Mouse (Mus musculus): ENCODE results near the gene Gm14435. TPM values are rescaled to one million over a fixed set of nuclear protein-coding genes. Genes with fewer than 3 reads are reported as not detected.
"Not testable (repeated sequence)": the region's sequence is repeated elsewhere in the genome, so short reads cannot be mapped to it uniquely, and the experiment has no call there.

Gene Gm14435
- polyA plus RNA-seq (2012; rRNA removed): 0.21 TPM in 1 of 2 replicates, not detected in the other

DNA sequence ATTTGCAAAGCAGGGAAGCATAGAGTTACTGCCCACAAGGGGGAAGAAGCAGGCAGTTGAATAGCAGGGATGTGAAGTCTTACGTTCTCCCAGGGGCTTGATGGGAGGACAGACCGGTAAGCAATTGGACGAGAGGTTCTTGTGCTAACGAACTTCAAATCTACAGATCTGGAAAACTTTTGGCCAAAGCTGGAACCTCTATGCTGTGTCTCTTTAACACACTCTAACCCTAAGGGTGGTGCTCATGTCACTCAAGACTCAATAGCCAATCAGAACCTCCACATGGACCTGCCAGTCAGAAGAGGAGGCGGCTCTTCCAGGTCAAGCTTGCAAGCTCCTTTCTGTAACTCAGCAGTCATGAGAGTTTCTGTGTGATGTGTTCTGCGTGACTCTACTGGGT lies at the start of gene Gm14435:
TSS of gene Gm14435 (plus strand) at position 301 of the 400 bp plus-strand sequence.
- H3K27ac ChIP-seq (ENCODE audit: insufficient read depth, low read length); DNase-seq (ENCODE audit: low read depth in 1 of 2, low spot score in 2 of 2): not testable (repeated sequence)
- WGBS: no CpG with 5 or more reads among the region's 6 CpGs

More for the DNA sequence above, at the start of gene Gm14435:
- not testable (repeated sequence) for H3K27me3 ChIP-seq (ENCODE audit: control insufficient read depth, insufficient read depth, low read length); H3K36me3 ChIP-seq (ENCODE audit: control insufficient read depth, insufficient read depth, low read length); H3K4me1 ChIP-seq (ENCODE audit: control insufficient read depth, insufficient read depth, insufficient read length); H3K4me3 ChIP-seq (ENCODE audit: extremely low read depth, insufficient read depth, insufficient read length)

Other genes with a start within 250 kb of the Gm14435 start
- gene 2210418O10Rik, start 197.0 kb upstream of the Gm14435 start, polyA plus RNA-seq (2012; rRNA removed): 0.07 and 0.08 TPM in 2 replicates
- not detected in 2 replicates for gene Gm11009, start 104.1 kb upstream of the Gm14435 start, polyA plus RNA-seq (2012; rRNA removed)
- gene Gm14434, start 63.2 kb downstream of the Gm14435 start, polyA plus RNA-seq (2012; rRNA removed): 0.36 and 0.92 TPM in 2 replicates
- gene Zfp967, start 97.5 kb downstream of the Gm14435 start, polyA plus RNA-seq (2012; rRNA removed): not detected in 2 replicates
- gene Gm14308, start 212.8 kb downstream of the Gm14435 start, polyA plus RNA-seq (2012; rRNA removed): 1.6 TPM in 1 of 2 replicates, not detected in the other
- 0.48 and 0.56 TPM in 2 replicates for gene Zfp973, start 246.9 kb downstream of the Gm14435 start, polyA plus RNA-seq (2012; rRNA removed)